Mouse (Mus musculus) forebrain, embryonic 11.5 days (tissue): ENCODE results near the gene Mbd5. TPM values are rescaled to one million over a fixed set of nuclear protein-coding genes. Genes with fewer than 3 reads are reported as not detected.

ENCODE experiments used
- ATAC-seq: fragments of 200-750 bp; cut with Nextera tagmentation; replicated peaks from 2 replicates; pipeline ENCODE4 v1.8.0; 2017; ENCODE audit warnings: moderate TSS enrichment; ENCODE audit not compliant: low FRiP score
- DNase-seq: peaks from one replicate; pipeline ENCODE4 v3.0.0-alpha.2; 2017; ENCODE audit warnings: low spot score
- H3K27ac ChIP-seq: fragments of 300-500 bp; sonication (generic); 2 replicates; pipeline ENCODE4 v1.5.1; 2014; ENCODE audit warnings: low read depth, low read length
- H3K27me3 ChIP-seq: fragments of 300-500 bp; sonication (generic); 2 replicates; pipeline ENCODE4 v1.6.1; 2014; ENCODE audit warnings: mild to moderate bottlenecking, low read length, mixed read lengths; ENCODE audit not compliant: control insufficient read depth, insufficient read depth
- H3K36me3 ChIP-seq: fragments of 300-500 bp; sonication (generic); 2 replicates; pipeline ENCODE4 v1.6.1; 2014; ENCODE audit warnings: mild to moderate bottlenecking, low read length, moderate library complexity, mixed read lengths; ENCODE audit not compliant: control insufficient read depth, insufficient read depth
- H3K4me1 ChIP-seq: fragments of 300-500 bp; sonication (generic); replicated peaks from 2 replicates; pipeline ENCODE4 v1.6.1; 2014; ENCODE audit warnings: low read length, mixed read lengths; ENCODE audit not compliant: control insufficient read depth, insufficient read depth
- H3K4me2 ChIP-seq: fragments of 300-500 bp; sonication (generic); 2 replicates; pipeline ENCODE4 v1.6.1; 2014; ENCODE audit warnings: low read depth, mild to moderate bottlenecking, low read length, moderate library complexity, mixed read lengths; ENCODE audit not compliant: severe bottlenecking
- H3K4me3 ChIP-seq: fragments of 300-500 bp; sonication (generic); 2 replicates; pipeline ENCODE4 v1.5.1; 2014; ENCODE audit warnings: low read depth, low read length
- H3K9ac ChIP-seq: fragments of 300-500 bp; sonication (generic); 2 replicates; pipeline ENCODE4 v1.6.1; 2014; ENCODE audit warnings: low read length
- H3K9me3 ChIP-seq: fragments of 300-500 bp; sonication (generic); 2 replicates; pipeline ENCODE4 v1.6.1; 2016; ENCODE audit warnings: low read length, mixed read lengths; ENCODE audit not compliant: control insufficient read depth
- WGBS: fragments of 180-500 bp; shearing (Covaris S2); extraction: QIAGEN DNeasy Blood & Tissue Kit; methylation state at CpG from one replicate; pipeline ENCODE4 v1.1.7; 2014; 5-methylcytosine and 5-hydroxymethylcytosine counted together
- polyA plus RNA-seq: library from polyadenylated mRNA; unstranded; fragments of >200 nt; fragmentation: Nextera tagmentation; extraction: Ambion mirVana; gene quantifications from 2 replicates; pipeline ENCODE4 v1.2.1, GENCODE M21; 2014

Mbd5 gene
- polyA plus RNA-seq, 1 experiment from 2014 or later, result 32.9 TPM

- Histone ChIP-seq H3K4me2 (no peak overlapping the region), H3K4me1 (no peaks in the 10 kb centered on the region), H3K9ac (no peak overlapping the region), H3K27me3 (no peaks in the 10 kb centered on the region), H3K4me3 (no peak overlapping the region), H3K36me3 (no peaks in the 10 kb centered on the region), H3K27ac (no peak overlapping the region), H3K9me3 (no peaks in the 10 kb centered on the region)
- WGBS, result 66% methylated on average over 2 of the region's 2 CpGs
- DNase-seq (no peak), ATAC-seq (no peak)
Observed at GRCm38 (mm10) chr2:49264092-49264491, 314.8 kb downstream of the Mbd5 start.

GRCm38 (mm10) chr2:49272295-49272967 is 323.1 kb downstream of the Mbd5 start:
- Histone ChIP-seq H3K27ac (no peak overlapping the region), H3K36me3 (no peaks in the 10 kb centered on the region), H3K9ac (no peak overlapping the region; the same call in 1 of the 2 replicates), H3K9me3 (no peaks in the 10 kb centered on the region), H3K27me3 (no peaks in the 10 kb centered on the region), H3K4me2 (no peak overlapping the region), H3K4me3 (no peak overlapping the region), H3K4me1 (0 out of 2 replicates have a peak, but pooled peaks cover 3% of the 10 kb centered on the region)
- 27% methylated on average over 11 of the region's 11 CpGs for WGBS
- ATAC-seq (peak; percentile 92), DNase-seq (peak; percentile 62)

GRCm38 (mm10) chr2:49276017-49276722 is 326.9 kb downstream of the Mbd5 start:
- Histone ChIP-seq H3K4me1 (0 out of 2 replicates have a peak, but pooled peaks cover 3% of the 10 kb centered on the region), H3K36me3 (no peaks in the 10 kb centered on the region), H3K9me3 (no peaks in the 10 kb centered on the region), H3K27me3 (no peaks in the 10 kb centered on the region), H3K27ac (no peak overlapping the region), H3K4me3 (no peak overlapping the region), H3K4me2 (no peak overlapping the region), H3K9ac (no peak overlapping the region)
- no peak for ATAC-seq
- DNase-seq, result no peak
- WGBS, result 92% methylated on average over 4 of the region's 4 CpGs

GRCm38 (mm10) chr2:49280496-49280895 is 331.2 kb downstream of the Mbd5 start:
- Histone ChIP-seq H3K4me2 (no peak overlapping the region), H3K4me3 (no peak overlapping the region), H3K36me3 (no peaks in the 10 kb centered on the region), H3K27ac (no peak overlapping the region), H3K4me1 (no peaks in the 10 kb centered on the region), H3K27me3 (no peaks in the 10 kb centered on the region), H3K9me3 (no peaks in the 10 kb centered on the region), H3K9ac (no peak overlapping the region)
- ATAC-seq, result no peak
- no peak for DNase-seq

GRCm38 (mm10) chr2:49283583-49283982 is 334.3 kb downstream of the Mbd5 start:
- Histone ChIP-seq H3K4me3 (no peak overlapping the region), H3K27me3 (no peaks in the 10 kb centered on the region), H3K27ac (no peak overlapping the region), H3K4me1 (no peaks in the 10 kb centered on the region), H3K9ac (no peak overlapping the region), H3K36me3 (no peaks in the 10 kb centered on the region), H3K9me3 (no peaks in the 10 kb centered on the region), H3K4me2 (no peak overlapping the region)
- no peak for ATAC-seq
- no peak for DNase-seq

- ATAC-seq (no peak), DNase-seq (no peak)
- Histone ChIP-seq H3K4me3 (no peak overlapping the region), H3K4me2 (no peak overlapping the region), H3K27me3 (no peaks in the 10 kb centered on the region), H3K9ac (no peak overlapping the region), H3K27ac (no peak overlapping the region), H3K36me3 (no peaks in the 10 kb centered on the region; the same call in 1 of the 2 replicates), H3K4me1 (no peaks in the 10 kb centered on the region), H3K9me3 (no peaks in the 10 kb centered on the region)
- WGBS, result 17% methylated on average over 1 of the region's 1 CpGs
Observed at GRCm38 (mm10) chr2:49286965-49287364, 337.7 kb downstream of the Mbd5 start.

GRCm38 (mm10) chr2:49291709-49292108 is 342.4 kb downstream of the Mbd5 start:
- H3K36me3 ChIP-seq, result no peaks in the 10 kb centered on the region; the same call in 1 of the 2 replicates
- ATAC-seq (no peak), DNase-seq (no peak)
- no peaks in the 10 kb centered on the region for H3K27me3 ChIP-seq
- H3K27ac ChIP-seq, result no peak overlapping the region
- H3K4me2 ChIP-seq, result no peak overlapping the region
- no peak overlapping the region for H3K4me3 ChIP-seq
- no peak overlapping the region for H3K9ac ChIP-seq
- H3K4me1 ChIP-seq, result no peaks in the 10 kb centered on the region
- 85% methylated on average over 2 of the region's 2 CpGs for WGBS
- H3K9me3 ChIP-seq, result no peaks in the 10 kb centered on the region

- Histone ChIP-seq H3K9ac (no peak overlapping the region), H3K36me3 (no peaks in the 10 kb centered on the region), H3K27ac (no peak overlapping the region), H3K4me3 (peak overlapping the region; percentile 18; the same call in 1 of the 2 replicates), H3K9me3 (no peaks in the 10 kb centered on the region), H3K27me3 (no peaks in the 10 kb centered on the region), H3K4me2 (peak overlapping the region; percentile 37; the same call in 1 of the 2 replicates), H3K4me1 (no peaks in the 10 kb centered on the region)
- DNase-seq (peak; percentile 83), ATAC-seq (peak; percentile 88)
- 50% methylated on average over 19 of the region's 19 CpGs for WGBS
Observed at GRCm38 (mm10) chr2:49312629-49313447, 363.5 kb downstream of the Mbd5 start.
